Mouse (Mus musculus): ENCODE data around the gene Cuedc1. TPM values are rescaled to one million over a fixed set of nuclear protein-coding genes. Genes with fewer than 3 reads are reported as not detected.

The Cuedc1 gene
- total RNA-seq, 2 experiments from 2014 or later = 50.5 to 60.6 TPM

GRCm38 (mm10) chr11:88117356-88118090, 19.7 kb downstream of the Cuedc1 start:
- no peak for DNase-seq

GRCm38 (mm10) chr11:88118091-88118440, 20.2 kb downstream of the Cuedc1 start:
- DNase-seq = no peak

GRCm38 (mm10) chr11:88118817-88119642, 21.2 kb downstream of the Cuedc1 start:
- peak; percentile 74 for DNase-seq

- no peak for DNase-seq
These were observed 24.7 kb downstream of the Cuedc1 start for GRCm38 (mm10) chr11:88122545-88122944.

GRCm38 (mm10) chr11:88123021-88123420, 25.2 kb downstream of the Cuedc1 start:
- no peak for DNase-seq

- DNase-seq = no peak
These were observed 25.9 kb downstream of the Cuedc1 start for GRCm38 (mm10) chr11:88123731-88124130.

- DNase-seq = no peak
These were observed 27.6 kb downstream of the Cuedc1 start for GRCm38 (mm10) chr11:88125483-88125882.

- DNase-seq = no peak
These were observed 28.5 kb downstream of the Cuedc1 start for GRCm38 (mm10) chr11:88126306-88126793.

- DNase-seq = no peak
These were observed 30.6 kb downstream of the Cuedc1 start for GRCm38 (mm10) chr11:88128461-88128860.

- DNase-seq = no peak
These were observed 31.4 kb downstream of the Cuedc1 start for GRCm38 (mm10) chr11:88129281-88129680.

- DNase-seq = no peak
These were observed 32.1 kb downstream of the Cuedc1 start for GRCm38 (mm10) chr11:88129935-88130334.

GRCm38 (mm10) chr11:88131847-88132246, 34.0 kb downstream of the Cuedc1 start:
- DNase-seq = peak; percentile 64

GRCm38 (mm10) chr11:88135218-88135617, 37.4 kb downstream of the Cuedc1 start:
- no peak for DNase-seq

GRCm38 (mm10) chr11:88137814-88138425, 40.1 kb downstream of the Cuedc1 start:
- no peak for DNase-seq

- no peak for DNase-seq
These were observed 41.5 kb downstream of the Cuedc1 start for GRCm38 (mm10) chr11:88139256-88139861.

- DNase-seq = no peak
These were observed 42.5 kb downstream of the Cuedc1 start for GRCm38 (mm10) chr11:88140066-88141060.

- DNase-seq = no peak
These were observed 44.5 kb downstream of the Cuedc1 start for GRCm38 (mm10) chr11:88142362-88142761.

- DNase-seq = no peak
These were observed 46.2 kb downstream of the Cuedc1 start for GRCm38 (mm10) chr11:88144100-88144499.

- DNase-seq = no peak
These were observed 47.6 kb downstream of the Cuedc1 start for GRCm38 (mm10) chr11:88145214-88146006.

Measured in gastrocnemius, postnatal 10 days (tissue).